Mouse (Mus musculus) heart, embryonic 10.5 days (tissue): ENCODE data around the gene Trmt2b. TPM values are rescaled to one million over a fixed set of nuclear protein-coding genes. Genes with fewer than 3 reads are reported as not detected.
"Not testable (repeated sequence)": the region's sequence is repeated elsewhere in the genome, so short reads cannot be mapped to it uniquely, and the experiment has no call there.

Experiments
- DNase-seq: peaks from one replicate; pipeline ENCODE4 v3.0.0-alpha.2; 2017; ENCODE audit warnings: low spot score
- H3K27ac ChIP-seq: fragments of 300-500 bp; sonication (generic); 2 replicates; pipeline ENCODE4 v1.5.1; 2016; ENCODE audit warnings: mild to moderate bottlenecking
- H3K27me3 ChIP-seq: fragments of 300-500 bp; sonication (generic); 2 replicates; pipeline ENCODE4 v1.6.1; 2016; ENCODE audit warnings: mild to moderate bottlenecking; ENCODE audit not compliant: poor library complexity, insufficient read depth, severe bottlenecking
- H3K36me3 ChIP-seq: fragments of 300-500 bp; sonication (generic); 2 replicates; pipeline ENCODE4 v1.6.1; 2016; ENCODE audit warnings: mild to moderate bottlenecking, moderate library complexity
- H3K4me1 ChIP-seq: fragments of 300-500 bp; sonication (generic); 2 replicates; pipeline ENCODE4 v1.6.1; 2016; ENCODE audit warnings: mild to moderate bottlenecking
- H3K4me3 ChIP-seq: fragments of 300-500 bp; sonication (generic); 2 replicates; pipeline ENCODE4 v1.5.1; 2016; ENCODE audit warnings: mild to moderate bottlenecking, moderate library complexity
- H3K9me3 ChIP-seq: fragments of 300-500 bp; sonication (generic); 2 replicates; pipeline ENCODE4 v1.6.1; 2016; ENCODE audit warnings: mild to moderate bottlenecking, moderate library complexity
- WGBS: fragments of 180-500 bp; shearing (Covaris S2); methylation state at CpG from one replicate; pipeline ENCODE4 v1.1.7; 2016; 5-methylcytosine and 5-hydroxymethylcytosine counted together
- polyA plus RNA-seq: library from polyadenylated mRNA; unstranded; fragments of >200 nt; fragmentation: Nextera tagmentation; extraction: Ambion mirVana; gene quantifications from 2 replicates; pipeline ENCODE4 v1.2.1, GENCODE M21; 2016

The Trmt2b gene
- 20.7 and 29.8 TPM in 2 replicates for polyA plus RNA-seq

DNA sequence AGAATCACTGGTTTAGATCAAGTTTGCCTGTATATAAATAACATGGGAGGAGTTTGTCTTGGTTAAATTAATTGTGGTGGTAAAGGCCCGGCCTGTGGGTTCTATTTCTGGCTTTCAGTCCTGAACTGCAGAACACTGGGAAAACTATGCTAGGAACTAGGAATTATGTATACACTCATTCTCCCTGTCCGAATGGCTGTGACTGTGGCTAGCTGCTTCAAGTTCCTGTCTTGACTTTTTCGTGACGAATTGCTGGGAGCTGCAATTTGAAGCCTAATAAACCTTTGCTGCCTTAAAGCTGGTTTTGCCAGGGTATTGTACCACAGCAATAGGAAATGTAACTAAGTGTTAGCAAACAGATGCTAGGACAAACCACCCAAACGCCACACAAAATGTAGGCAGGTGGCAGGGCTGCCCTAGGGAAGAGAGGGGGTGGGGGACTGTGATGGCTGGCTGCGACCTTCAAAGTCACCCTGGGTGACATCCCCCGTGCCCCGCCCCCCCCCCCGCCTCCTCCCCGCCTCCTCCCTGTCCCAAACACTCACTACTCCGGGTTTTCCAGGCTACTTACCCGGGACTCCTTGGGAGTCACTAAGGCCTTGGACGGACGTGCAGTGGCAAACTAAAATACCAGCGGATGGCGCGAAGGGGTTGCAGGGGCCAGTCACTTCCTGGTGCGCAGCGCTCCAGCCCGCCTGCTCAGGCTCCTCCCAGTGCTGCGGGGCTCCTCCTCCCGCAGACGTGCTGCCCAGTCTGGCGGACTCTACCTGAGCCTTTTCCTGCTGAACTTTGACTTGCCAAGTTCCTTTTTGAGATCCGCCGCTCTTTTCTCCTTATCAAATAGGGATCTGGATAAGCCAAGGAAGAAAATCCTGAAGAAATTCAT, at the start of gene Trmt2b:
Gene Trmt2b, minus strand, starts transcription at position 710 of the 886 bp plus-strand sequence.
- peak within 1 kb of the TSS; percentile 84 for H3K27ac ChIP-seq
- no peaks in the 10 kb centered on the region for H3K27me3 ChIP-seq
- peak within 1 kb of the TSS; percentile 55 for H3K4me3 ChIP-seq
- H3K36me3 ChIP-seq: no peaks in the 10 kb centered on the region
- no peaks in the 10 kb centered on the region for H3K9me3 ChIP-seq
- no peaks in the 10 kb centered on the region for H3K4me1 ChIP-seq
- 19% methylated on average over 24 of the region's 26 CpGs for WGBS
- peak; percentile 89 for DNase-seq

DNA sequence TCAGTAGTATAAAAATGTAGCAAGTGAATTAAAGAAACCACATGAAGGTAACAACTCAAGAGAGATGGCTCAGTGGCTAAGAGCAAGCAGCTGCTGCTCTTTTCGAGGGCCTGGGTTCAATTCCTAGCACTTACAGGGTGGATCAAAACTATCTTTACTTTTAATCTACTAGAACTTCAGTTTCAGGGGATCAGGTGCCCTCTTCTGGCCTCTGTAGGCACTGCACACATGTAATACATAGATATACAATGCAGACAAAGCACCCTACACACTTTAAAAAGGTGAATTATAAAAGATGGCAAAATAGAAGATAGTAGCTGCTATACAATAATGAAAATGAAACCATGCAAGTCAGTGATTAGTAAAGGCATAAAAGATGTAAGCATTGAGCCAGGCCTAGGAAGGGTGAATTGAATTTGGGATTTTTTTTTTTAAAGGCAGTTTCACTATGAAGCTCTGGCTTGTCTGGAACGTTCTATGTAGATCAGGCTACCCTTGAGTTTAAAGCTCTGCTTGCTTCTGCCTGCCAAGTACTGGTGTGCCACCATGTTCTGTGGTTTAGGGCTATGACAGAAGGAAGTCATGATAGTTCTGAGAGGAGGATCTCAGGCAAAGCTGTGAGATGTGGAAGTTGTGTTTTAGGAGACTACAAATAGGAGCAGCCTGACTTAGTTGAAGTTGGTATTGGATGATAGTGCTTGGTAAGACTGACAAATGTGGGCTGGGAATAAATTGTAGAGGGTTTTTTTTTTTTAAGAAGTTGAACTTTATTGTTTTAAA, 42.6 kb upstream of the Trmt2b start:
- H3K36me3 ChIP-seq: peaks cover 29% of the 10 kb centered on the region; the same call in 1 of the 2 replicates
- no peak overlapping the region for H3K4me3 ChIP-seq
- no peaks in the 10 kb centered on the region for H3K27me3 ChIP-seq
- DNase-seq: no peak
- H3K4me1 ChIP-seq: no peaks in the 10 kb centered on the region
- no peak overlapping the region for H3K27ac ChIP-seq
- no peaks in the 10 kb centered on the region for H3K9me3 ChIP-seq
- WGBS: 77% methylated on average over 2 of the region's 2 CpGs

- H3K4me3 ChIP-seq, H3K27me3 ChIP-seq, H3K36me3 ChIP-seq, H3K27ac ChIP-seq, DNase-seq, H3K4me1 ChIP-seq, H3K9me3 ChIP-seq: not testable (repeated sequence)
- WGBS: 87% methylated on average over 7 of the region's 7 CpGs
These were observed 34.4 kb upstream of the Trmt2b start for GRCm38 (mm10) chrX:134311193-134311592.

GRCm38 (mm10) chrX:134308275-134308634, 31.5 kb upstream of the Trmt2b start:
- H3K4me3 ChIP-seq: peak overlapping the region; percentile 57
- H3K27ac ChIP-seq: peak overlapping the region; percentile 67
- no peaks in the 10 kb centered on the region for H3K9me3 ChIP-seq
- no peaks in the 10 kb centered on the region for H3K27me3 ChIP-seq
- no peaks in the 10 kb centered on the region for H3K4me1 ChIP-seq
- 17% methylated on average over 9 of the region's 9 CpGs for WGBS
- 0 out of 2 replicates have a peak, but pooled peaks cover 4% of the 10 kb centered on the region for H3K36me3 ChIP-seq
- no peak for DNase-seq

DNA sequence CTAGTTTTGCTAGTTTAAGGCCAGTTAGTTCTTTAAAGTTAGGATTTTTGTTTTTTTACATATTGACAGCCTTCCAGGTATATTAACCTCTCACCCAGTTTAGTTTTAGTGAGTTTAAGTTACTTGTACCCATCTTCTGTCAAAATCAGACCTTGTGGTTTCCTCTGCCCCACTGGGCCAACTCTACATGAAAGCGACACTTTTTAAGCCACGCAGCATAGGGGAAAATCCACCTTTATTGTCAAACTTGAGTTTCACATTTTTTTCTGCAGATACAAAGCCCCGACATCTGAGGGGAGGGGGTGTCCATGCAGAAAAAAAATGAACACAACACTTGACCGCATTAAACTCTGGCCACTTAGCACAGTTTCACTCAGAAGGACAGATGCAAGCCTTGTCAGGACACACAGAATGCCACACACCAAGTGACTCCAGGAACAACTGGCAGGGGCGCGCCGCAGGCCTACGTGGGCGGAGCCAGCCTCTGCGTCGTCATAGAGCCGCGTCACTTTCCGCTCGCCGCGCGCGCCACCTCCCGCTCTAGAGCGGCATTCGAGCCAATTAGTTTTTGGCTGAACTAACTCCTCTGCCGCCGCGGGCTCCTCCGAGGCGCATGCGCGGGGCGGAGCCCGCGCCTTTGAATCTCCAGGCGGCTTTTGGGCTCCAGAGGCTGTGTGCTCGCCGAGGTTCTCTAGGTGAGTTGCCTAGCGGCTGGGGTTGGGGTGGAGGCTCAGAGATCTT, 30.9 kb upstream of the Trmt2b start, which contains the start of gene Cenpi:
Gene Cenpi, plus strand, starts transcription at position 551 of the 741 bp plus-strand sequence.
- H3K27ac ChIP-seq: peak within 1 kb of the TSS; percentile 77
- DNase-seq: peak; percentile 93
- H3K9me3 ChIP-seq: no peaks in the 10 kb centered on the region
- H3K4me1 ChIP-seq: no peaks in the 10 kb centered on the region
- H3K4me3 ChIP-seq: peak within 1 kb of the TSS; percentile 57
- WGBS: 14% methylated on average over 36 of the region's 36 CpGs
- H3K27me3 ChIP-seq: no peaks in the 10 kb centered on the region
- H3K36me3 ChIP-seq: 0 out of 2 replicates have a peak, but pooled peaks cover 4% of the 10 kb centered on the region

DNA sequence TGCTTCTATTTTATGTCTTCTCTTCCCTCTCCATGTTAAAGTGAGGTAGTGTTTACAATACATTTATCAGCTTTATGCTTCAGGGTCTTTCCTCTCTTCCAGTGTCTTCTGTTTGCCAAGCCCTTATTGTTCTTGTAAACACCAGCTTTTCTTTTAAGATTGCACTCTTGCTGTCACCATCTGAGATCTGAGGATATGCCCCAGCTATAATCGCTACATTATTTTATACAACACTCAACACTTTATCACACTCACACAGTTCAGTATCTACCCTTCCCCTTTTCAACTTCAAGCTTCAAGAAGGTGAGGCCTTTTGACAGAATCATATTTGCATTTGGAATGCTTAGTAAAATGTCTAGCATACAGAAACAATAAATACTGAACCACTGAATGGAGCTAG, 26.5 kb upstream of the Trmt2b start:
- Histone ChIP-seq H3K27me3 (no peaks in the 10 kb centered on the region), H3K36me3 (no peaks in the 10 kb centered on the region), H3K4me3 (no peak overlapping the region), H3K9me3 (no peaks in the 10 kb centered on the region), H3K27ac (no peak overlapping the region), H3K4me1 (no peaks in the 10 kb centered on the region)
- 94% methylated on average over 1 of the region's 1 CpGs for WGBS
- no peak for DNase-seq

- DNase-seq: no peak
- H3K27me3 ChIP-seq: peaks cover 26% of the 10 kb centered on the region
- WGBS: 65% methylated on average over 5 of the region's 5 CpGs
These were observed 23.4 kb upstream of the Trmt2b start for GRCm38 (mm10) chrX:134300219-134300618.

DNA sequence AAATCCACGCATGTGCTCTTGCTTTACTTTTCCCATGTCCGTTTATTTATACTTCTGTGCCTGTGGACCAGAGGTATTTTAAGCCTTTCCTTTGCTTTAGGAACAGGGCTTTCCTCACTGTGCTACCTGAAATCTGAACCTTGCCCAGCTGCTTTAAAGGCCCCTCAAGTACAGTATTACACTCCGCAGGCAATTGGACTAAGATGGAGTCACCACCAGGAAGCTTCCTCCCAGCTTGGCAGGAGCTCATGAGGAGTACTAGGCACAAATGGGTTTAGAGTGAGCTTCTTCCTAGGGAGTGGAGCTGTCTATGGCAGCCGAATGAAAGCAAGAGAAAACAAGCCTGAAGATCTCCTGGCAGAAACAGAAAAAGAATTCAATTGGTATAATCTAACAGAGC, 20.4 kb upstream of the Trmt2b start:
- H3K27me3 ChIP-seq: peaks cover 39% of the 10 kb centered on the region
- no peaks in the 10 kb centered on the region for H3K9me3 ChIP-seq
- no peak overlapping the region for H3K4me3 ChIP-seq
- no peaks in the 10 kb centered on the region for H3K36me3 ChIP-seq
- no peak for DNase-seq
- H3K4me1 ChIP-seq: 0 out of 2 replicates have a peak, but pooled peaks cover 5% of the 10 kb centered on the region
- H3K27ac ChIP-seq: no peak overlapping the region
- WGBS: 35% methylated on average over 4 of the region's 4 CpGs

More at GRCm38 (mm10) chrX:134300219-134300618, 23.4 kb upstream of the Trmt2b start:
- no peak overlapping the region for H3K4me3 ChIP-seq
- no peaks in the 10 kb centered on the region for H3K36me3 ChIP-seq
- no peak overlapping the region for H3K27ac ChIP-seq
- H3K4me1 ChIP-seq: 0 out of 2 replicates have a peak, but pooled peaks cover 5% of the 10 kb centered on the region
- no peaks in the 10 kb centered on the region for H3K9me3 ChIP-seq

DNA sequence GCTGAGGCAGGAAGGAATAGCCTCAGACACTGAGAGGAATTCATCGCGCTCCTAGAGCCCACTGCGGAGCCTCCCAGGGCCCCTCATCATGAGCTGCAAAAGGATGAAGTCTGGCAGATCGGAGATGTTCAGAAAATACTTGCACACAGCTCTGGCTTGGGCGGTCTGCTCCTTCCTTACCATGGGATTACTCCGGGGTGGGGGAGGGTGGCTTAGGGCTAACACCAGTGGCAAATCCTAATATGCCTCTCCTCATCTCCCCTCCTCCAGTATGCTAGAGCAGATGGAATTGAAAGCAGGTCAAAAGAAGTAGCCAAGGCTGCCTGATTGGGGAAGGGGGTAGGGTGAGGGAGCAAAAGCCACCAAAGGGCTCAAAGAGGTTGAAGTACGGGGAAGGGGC, 20.0 kb upstream of the Trmt2b start:
- Histone ChIP-seq H3K9me3 (no peaks in the 10 kb centered on the region), H3K4me3 (peak overlapping the region; percentile 55), H3K27ac (no peak overlapping the region), H3K4me1 (0 out of 2 replicates have a peak, but pooled peaks cover 5% of the 10 kb centered on the region), H3K27me3 (peaks cover 39% of the 10 kb centered on the region), H3K36me3 (no peaks in the 10 kb centered on the region)
- no peak for DNase-seq
- 24% methylated on average over 7 of the region's 7 CpGs for WGBS

DNA sequence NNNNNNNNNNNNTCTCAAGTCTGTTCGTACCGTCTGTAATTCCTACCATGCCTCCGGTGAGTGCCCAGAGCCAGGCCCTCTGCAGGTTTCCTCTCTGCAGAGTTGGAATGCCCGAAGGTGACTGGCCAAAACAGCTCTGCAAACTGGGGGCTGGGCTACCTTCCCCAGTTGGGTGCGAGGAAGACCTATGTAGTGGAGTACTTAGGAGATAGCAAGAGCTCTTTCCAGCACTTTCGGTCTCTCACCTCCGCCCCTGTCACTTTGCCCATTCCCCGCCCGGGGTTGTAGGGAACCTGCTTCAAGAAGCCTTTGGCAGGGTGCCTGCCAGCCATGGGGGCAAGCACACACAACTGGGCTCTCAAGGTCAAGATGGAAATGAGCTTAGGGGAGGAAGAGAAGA, 19.5 kb upstream of the Trmt2b start:
- 35% methylated on average over 9 of the region's 9 CpGs for WGBS
- Histone ChIP-seq H3K4me3 (peak overlapping the region; percentile 55), H3K9me3 (no peaks in the 10 kb centered on the region), H3K27me3 (peaks cover 41% of the 10 kb centered on the region), H3K36me3 (no peaks in the 10 kb centered on the region), H3K27ac (no peak overlapping the region), H3K4me1 (0 out of 2 replicates have a peak, but pooled peaks cover 5% of the 10 kb centered on the region)
- DNase-seq: no peak

- peaks cover 7% of the 10 kb centered on the region; the same call in 1 of the 2 replicates for H3K27me3 ChIP-seq
- no peak for DNase-seq
- H3K36me3 ChIP-seq: no peaks in the 10 kb centered on the region
- no peak overlapping the region for H3K27ac ChIP-seq
- WGBS: 74% methylated on average over 2 of the region's 2 CpGs
- H3K4me1 ChIP-seq: no peaks in the 10 kb centered on the region
- no peak overlapping the region for H3K4me3 ChIP-seq
- no peaks in the 10 kb centered on the region for H3K9me3 ChIP-seq
These were observed 10.5 kb upstream of the Trmt2b start for GRCm38 (mm10) chrX:134287305-134287704.

- no peaks in the 10 kb centered on the region for H3K27me3 ChIP-seq
- no peak overlapping the region for H3K27ac ChIP-seq
- DNase-seq: no peak
- no peaks in the 10 kb centered on the region for H3K9me3 ChIP-seq
- H3K4me3 ChIP-seq: no peak overlapping the region
- no peaks in the 10 kb centered on the region for H3K36me3 ChIP-seq
- 74% methylated on average over 4 of the region's 4 CpGs for WGBS
- no peaks in the 10 kb centered on the region for H3K4me1 ChIP-seq
These were observed 9.0 kb upstream of the Trmt2b start for GRCm38 (mm10) chrX:134285791-134286190.
